Mouse (Mus musculus): ENCODE results near the gene Tub. TPM values are rescaled to one million over a fixed set of nuclear protein-coding genes. Genes with fewer than 3 reads are reported as not detected.

The Tub gene
- polyA plus RNA-seq, 1 experiment from 2014 or later: 37.6 TPM

- H3K27ac ChIP-seq (replicated peaks): no peak overlapping the region
- no peak overlapping the region for H3K4me2 ChIP-seq
- no peaks in the 10 kb centered on the region for H3K9me3 ChIP-seq (replicated peaks)
- no peak overlapping the region for H3K9ac ChIP-seq (replicated peaks)
- H3K27me3 ChIP-seq (replicated peaks): peaks cover 21% of the 10 kb centered on the region
- peaks cover 26% of the 10 kb centered on the region for H3K4me1 ChIP-seq
- no peak overlapping the region for H3K4me3 ChIP-seq (replicated peaks)
- peaks cover 15% of the 10 kb centered on the region for H3K36me3 ChIP-seq
- ATAC-seq (ENCODE audit: low FRiP score): no peak
Measured at GRCm38 (mm10) chr7:108948611-108949010, 1.5 kb upstream of the Tub start.

GRCm38 (mm10) chr7:108949301-108949700 lies 837 bp upstream of the Tub start:
- Histone ChIP-seq H3K9ac (replicated peaks) (no peak overlapping the region), H3K9me3 (replicated peaks) (no peaks in the 10 kb centered on the region)
- WGBS: 42% methylated on average over 2 of the region's 2 CpGs

DNA sequence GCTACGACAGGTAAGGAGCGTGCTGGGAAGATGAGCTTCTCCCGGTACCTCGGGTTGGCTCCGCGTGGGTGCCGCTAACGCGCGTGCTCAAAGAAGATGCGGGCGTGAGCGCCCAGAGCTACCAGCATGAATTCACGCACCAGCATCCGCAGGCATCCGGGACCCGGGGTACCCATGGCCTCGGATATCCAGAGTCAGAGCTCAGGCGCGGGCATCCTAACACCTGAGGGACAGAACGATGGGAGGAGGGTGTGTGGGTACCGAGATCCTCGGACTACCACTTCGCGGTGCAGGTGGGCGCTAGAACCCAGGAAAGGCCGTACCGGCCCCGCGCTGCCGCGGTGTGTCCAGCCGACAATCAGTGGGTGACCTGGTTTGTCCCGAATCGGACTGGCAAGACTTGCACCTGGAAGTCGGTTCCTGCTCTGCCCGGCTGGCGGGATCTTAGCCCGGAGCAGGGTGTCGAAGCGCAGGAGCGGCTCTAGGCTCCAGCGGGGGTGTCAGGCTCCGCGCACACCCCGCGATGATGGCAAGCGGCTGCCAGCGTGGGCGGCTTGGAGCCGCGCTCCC lies 709 bp downstream of the Tub start:
- under 1% methylated on average over 52 of the region's 52 CpGs for WGBS
- Histone ChIP-seq H3K4me3 (replicated peaks) (peak overlapping the region; percentile 68), H3K4me1 (peaks cover 26% of the 10 kb centered on the region), H3K27me3 (replicated peaks) (peaks cover 21% of the 10 kb centered on the region), H3K9ac (replicated peaks) (peak overlapping the region; percentile 68), H3K36me3 (peaks cover 4% of the 10 kb centered on the region), H3K4me2 (peak overlapping the region; percentile 89), H3K27ac (replicated peaks) (peak overlapping the region; percentile 85), H3K9me3 (replicated peaks) (no peaks in the 10 kb centered on the region)
- ATAC-seq (ENCODE audit: low FRiP score): peak; percentile 86

More at GRCm38 (mm10) chr7:108949301-108949700, 837 bp upstream of the Tub start:
- H3K4me1 ChIP-seq: peaks cover 26% of the 10 kb centered on the region
- H3K36me3 ChIP-seq: peaks cover 13% of the 10 kb centered on the region
- no peak overlapping the region for H3K4me2 ChIP-seq
- ATAC-seq (ENCODE audit: low FRiP score): no peak
- no peak overlapping the region for H3K27ac ChIP-seq (replicated peaks)
- H3K27me3 ChIP-seq (replicated peaks): peaks cover 21% of the 10 kb centered on the region
- H3K4me3 ChIP-seq (replicated peaks): no peak overlapping the region

GRCm38 (mm10) chr7:108952801-108953200 lies 2.7 kb downstream of the Tub start:
- Histone ChIP-seq H3K4me2 (no peak overlapping the region), H3K27me3 (replicated peaks) (peaks cover 21% of the 10 kb centered on the region), H3K36me3 (no peaks in the 10 kb centered on the region), H3K4me1 (peaks cover 26% of the 10 kb centered on the region), H3K4me3 (replicated peaks) (no peak overlapping the region), H3K27ac (replicated peaks) (no peak overlapping the region), H3K9me3 (replicated peaks) (no peaks in the 10 kb centered on the region), H3K9ac (replicated peaks) (no peak overlapping the region)
- no peak for ATAC-seq (ENCODE audit: low FRiP score)
- WGBS: 85% methylated on average over 6 of the region's 6 CpGs

- Histone ChIP-seq H3K4me1 (peaks cover 26% of the 10 kb centered on the region), H3K9me3 (replicated peaks) (no peaks in the 10 kb centered on the region), H3K27ac (replicated peaks) (no peak overlapping the region), H3K4me2 (no peak overlapping the region), H3K4me3 (replicated peaks) (no peak overlapping the region), H3K27me3 (replicated peaks) (peaks cover 17% of the 10 kb centered on the region), H3K36me3 (no peaks in the 10 kb centered on the region), H3K9ac (replicated peaks) (no peak overlapping the region)
- no peak for ATAC-seq (ENCODE audit: low FRiP score)
- 69% methylated on average over 4 of the region's 4 CpGs for WGBS
Measured at GRCm38 (mm10) chr7:108954185-108954584, 4.0 kb downstream of the Tub start.

DNA sequence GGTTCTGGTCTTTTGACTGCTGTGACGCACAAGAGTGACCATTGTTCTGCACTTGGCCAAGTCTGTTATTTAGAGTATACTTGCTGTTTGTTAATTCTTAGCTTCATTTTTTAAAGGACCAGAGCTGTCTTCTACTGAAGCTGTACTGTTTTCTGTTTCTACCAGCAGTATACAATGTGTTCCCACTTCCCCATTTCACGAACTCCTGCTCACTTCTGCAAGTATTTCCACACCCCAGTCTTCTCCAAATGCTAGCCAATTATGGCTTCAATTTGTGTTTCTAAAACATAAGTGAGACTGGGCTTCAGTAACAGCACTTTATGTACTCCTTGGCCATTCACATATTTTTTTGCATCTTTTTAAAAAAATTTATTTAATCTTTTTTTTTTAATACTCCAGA lies 7.6 kb downstream of the Tub start:
- no peak overlapping the region for H3K4me3 ChIP-seq (replicated peaks)
- peaks cover 3% of the 10 kb centered on the region; the same call in 1 of the 2 replicates for H3K27me3 ChIP-seq (replicated peaks)
- no peaks in the 10 kb centered on the region for H3K4me1 ChIP-seq
- no peak overlapping the region for H3K4me2 ChIP-seq
- no peaks in the 10 kb centered on the region for H3K9me3 ChIP-seq (replicated peaks)
- WGBS: 76% methylated on average over 2 of the region's 2 CpGs
- H3K27ac ChIP-seq (replicated peaks): no peak overlapping the region
- no peak for ATAC-seq (ENCODE audit: low FRiP score)
- H3K9ac ChIP-seq (replicated peaks): no peak overlapping the region
- no peaks in the 10 kb centered on the region for H3K36me3 ChIP-seq

DNA sequence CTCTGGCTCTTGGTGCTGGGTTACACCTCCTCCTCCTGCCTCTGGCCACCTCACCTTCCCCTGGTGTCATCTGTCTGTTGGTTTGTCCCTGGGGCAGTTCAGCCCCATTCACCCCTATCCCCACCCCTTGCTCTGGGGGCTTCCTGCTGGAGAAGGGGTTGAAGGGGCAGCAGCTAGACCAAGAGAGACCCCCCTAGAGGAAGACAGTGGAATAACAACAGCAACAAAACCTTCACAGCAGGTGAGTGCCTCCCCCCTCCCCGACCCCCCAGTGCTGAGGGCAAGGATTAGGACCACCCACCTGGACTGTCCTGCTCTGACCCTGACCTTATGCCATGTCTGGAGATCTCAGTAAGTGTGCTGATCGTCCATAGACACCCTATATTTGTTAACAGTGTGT lies 15.8 kb downstream of the Tub start:
- Histone ChIP-seq H3K36me3 (no peaks in the 10 kb centered on the region), H3K27ac (replicated peaks) (no peak overlapping the region), H3K4me2 (no peak overlapping the region), H3K4me1 (peaks cover 7% of the 10 kb centered on the region), H3K9me3 (replicated peaks) (no peaks in the 10 kb centered on the region), H3K4me3 (replicated peaks) (no peak overlapping the region), H3K27me3 (replicated peaks) (no peaks in the 10 kb centered on the region), H3K9ac (replicated peaks) (no peak overlapping the region)
- WGBS: 36% methylated on average over 2 of the region's 2 CpGs
- ATAC-seq (ENCODE audit: low FRiP score): no peak

DNA sequence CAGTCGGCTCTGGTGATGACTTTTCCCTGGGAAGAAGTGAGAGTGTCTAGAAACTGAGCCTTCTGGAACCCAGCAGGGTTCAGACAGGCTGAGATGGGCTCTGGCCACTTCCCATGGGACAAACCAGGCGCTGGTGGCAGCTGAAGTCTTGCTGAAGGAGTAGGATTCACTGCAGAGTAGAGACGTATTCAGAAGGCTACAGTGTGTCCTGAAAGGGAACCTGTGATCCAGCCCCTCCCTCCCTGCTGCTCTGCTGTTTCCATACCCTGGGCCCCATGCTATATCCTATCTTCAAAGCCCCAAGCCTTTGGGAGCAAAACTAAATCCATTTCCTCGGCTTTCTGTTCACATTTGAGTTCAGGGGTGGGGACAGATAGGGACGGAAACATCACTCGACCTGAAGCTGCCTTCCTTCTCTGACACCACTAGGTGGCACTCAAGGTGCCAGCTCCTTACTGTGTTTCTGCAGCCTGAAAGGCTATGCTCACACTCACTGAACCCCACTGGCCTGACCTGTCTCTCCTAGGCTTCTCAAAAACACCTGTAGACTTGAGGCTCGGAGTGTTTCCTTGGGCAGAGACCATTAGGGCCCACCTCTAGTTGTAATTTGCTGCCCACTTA lies 16.7 kb downstream of the Tub start:
- Histone ChIP-seq H3K9me3 (replicated peaks) (no peaks in the 10 kb centered on the region), H3K36me3 (no peaks in the 10 kb centered on the region), H3K27ac (replicated peaks) (no peak overlapping the region), H3K9ac (replicated peaks) (no peak overlapping the region), H3K27me3 (replicated peaks) (no peaks in the 10 kb centered on the region), H3K4me2 (peak overlapping the region; percentile 25; the same call in 1 of the 2 replicates), H3K4me3 (replicated peaks) (no peak overlapping the region), H3K4me1 (peaks cover 11% of the 10 kb centered on the region)
- peak; percentile 77 for ATAC-seq (ENCODE audit: low FRiP score)
- WGBS: 24% methylated on average over 7 of the region's 7 CpGs

DNA sequence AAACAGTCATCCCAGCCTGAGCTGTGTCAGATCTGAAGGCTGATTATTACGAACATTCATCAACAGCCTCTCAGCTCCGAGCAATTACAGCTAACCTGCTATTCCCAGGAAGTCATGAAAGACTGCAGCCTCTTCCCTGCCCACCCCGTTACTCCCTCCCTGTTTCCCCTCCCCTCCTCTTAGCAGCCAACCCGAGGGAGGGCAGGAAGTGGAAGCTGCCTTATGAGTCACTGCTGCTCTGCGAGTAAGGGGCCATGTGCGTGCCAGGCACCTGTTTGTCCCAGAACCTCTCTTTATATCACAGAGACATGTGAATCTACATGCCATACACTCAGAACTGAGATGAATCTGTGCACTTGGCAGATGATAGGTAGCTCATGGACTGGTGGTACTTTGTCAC lies 18.1 kb downstream of the Tub start:
- Histone ChIP-seq H3K4me3 (replicated peaks) (no peak overlapping the region), H3K36me3 (no peaks in the 10 kb centered on the region), H3K27ac (replicated peaks) (no peak overlapping the region), H3K9ac (replicated peaks) (no peak overlapping the region), H3K4me1 (peaks cover 21% of the 10 kb centered on the region), H3K4me2 (no peak overlapping the region), H3K9me3 (replicated peaks) (no peaks in the 10 kb centered on the region), H3K27me3 (replicated peaks) (no peaks in the 10 kb centered on the region)
- 34% methylated on average over 6 of the region's 6 CpGs for WGBS
- 0 out of 2 replicates have a peak, but pooled peaks have one; percentile 6 for ATAC-seq (ENCODE audit: low FRiP score)

DNA sequence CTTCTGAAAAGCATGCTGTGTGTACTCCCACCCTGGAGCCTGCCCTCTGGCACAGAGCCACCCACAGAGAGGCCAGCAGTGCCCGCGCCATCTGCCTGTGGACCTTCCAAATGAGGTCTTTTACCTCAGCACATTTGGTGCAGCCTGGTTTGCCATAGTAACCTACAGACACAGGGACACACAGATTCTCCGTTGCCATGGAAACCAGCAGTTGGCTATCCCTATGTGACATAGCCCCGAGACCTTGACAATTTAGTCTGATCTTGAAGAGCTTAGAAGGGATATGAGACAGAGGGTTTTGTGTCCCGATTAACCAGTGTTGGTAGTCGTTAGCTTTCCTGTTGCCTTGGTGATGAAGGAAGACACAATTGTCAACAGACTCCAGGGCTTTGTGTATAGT lies 22.1 kb downstream of the Tub start:
- no peaks in the 10 kb centered on the region for H3K9me3 ChIP-seq (replicated peaks)
- H3K27ac ChIP-seq (replicated peaks): peak overlapping the region; percentile 60
- no peak overlapping the region for H3K9ac ChIP-seq (replicated peaks)
- no peaks in the 10 kb centered on the region for H3K27me3 ChIP-seq (replicated peaks)
- H3K4me2 ChIP-seq: no peak overlapping the region
- H3K36me3 ChIP-seq: no peaks in the 10 kb centered on the region
- WGBS: 24% methylated on average over 6 of the region's 6 CpGs
- H3K4me3 ChIP-seq (replicated peaks): no peak overlapping the region
- peaks cover 14% of the 10 kb centered on the region for H3K4me1 ChIP-seq
- peak; percentile 69; the same call in 1 of the 2 replicates for ATAC-seq (ENCODE audit: low FRiP score)

DNA sequence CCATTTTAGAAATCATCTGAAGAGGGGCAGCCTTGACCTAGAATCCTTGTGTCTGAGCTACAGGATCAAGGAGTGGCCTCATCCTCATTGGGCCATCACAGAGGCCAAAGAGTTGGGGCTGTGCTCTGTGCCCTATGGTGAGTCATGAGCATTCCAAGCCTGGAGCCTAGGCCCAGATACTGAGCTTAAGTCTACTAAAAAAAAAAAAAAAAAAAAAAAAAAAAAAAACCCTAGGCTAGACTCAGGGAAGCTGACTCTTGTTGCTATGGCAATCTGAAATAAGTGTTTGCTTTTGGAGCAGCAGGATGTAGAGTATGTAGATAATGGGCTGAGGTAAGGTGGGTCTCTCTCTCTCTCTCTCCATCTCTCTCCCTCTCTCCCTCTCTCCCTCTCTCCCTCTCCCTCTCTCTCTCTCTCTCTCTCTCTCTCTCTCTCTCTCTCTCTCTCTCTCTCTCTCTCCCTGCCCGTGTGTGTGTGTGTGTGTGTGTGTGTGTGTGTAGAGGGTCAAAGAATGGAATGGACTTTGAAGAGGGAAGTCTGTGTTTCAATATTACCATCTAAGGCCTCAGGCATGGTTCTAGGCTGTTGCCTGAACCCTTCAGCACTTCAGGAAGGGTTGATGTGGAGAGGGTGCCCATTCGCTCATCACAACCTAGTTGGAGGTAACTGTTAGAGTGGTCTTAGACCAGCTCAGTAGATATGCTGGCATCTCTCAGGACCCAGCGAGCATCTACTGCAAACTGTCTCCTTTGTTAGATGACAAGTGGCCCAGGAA lies 36.0 kb downstream of the Tub start:
- no peak overlapping the region for H3K9ac ChIP-seq (replicated peaks)
- H3K4me3 ChIP-seq (replicated peaks): no peak overlapping the region
- WGBS: 97% methylated on average over 2 of the region's 3 CpGs
- H3K4me1 ChIP-seq: no peaks in the 10 kb centered on the region
- no peaks in the 10 kb centered on the region for H3K27me3 ChIP-seq (replicated peaks)
- no peaks in the 10 kb centered on the region for H3K9me3 ChIP-seq (replicated peaks)
- H3K36me3 ChIP-seq: no peaks in the 10 kb centered on the region
- H3K27ac ChIP-seq (replicated peaks): no peak overlapping the region
- H3K4me2 ChIP-seq: no peak overlapping the region
- no peak for ATAC-seq (ENCODE audit: low FRiP score)

DNA sequence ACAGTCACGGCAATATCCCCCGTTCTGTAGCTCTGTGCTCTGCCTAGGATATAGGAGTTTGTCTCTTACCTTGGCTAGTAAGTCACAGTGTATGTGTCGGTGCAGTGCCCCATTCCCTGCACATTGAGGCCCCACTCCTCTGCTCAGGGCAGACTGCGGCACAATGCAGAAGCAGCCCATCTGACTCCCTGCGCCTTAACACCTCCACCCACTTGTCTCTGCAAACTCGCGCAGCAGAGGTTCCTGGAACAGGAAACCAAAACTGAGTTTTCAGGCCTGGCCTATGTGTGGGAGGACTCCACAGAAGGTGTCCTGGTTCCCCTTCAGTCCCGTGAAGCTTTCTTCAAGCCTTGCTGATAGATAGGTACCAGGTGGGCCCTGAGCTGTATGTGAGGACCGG lies 41.1 kb downstream of the Tub start:
- H3K9ac ChIP-seq (replicated peaks): no peak overlapping the region
- H3K36me3 ChIP-seq: no peaks in the 10 kb centered on the region
- 90% methylated on average over 9 of the region's 9 CpGs for WGBS
- H3K9me3 ChIP-seq (replicated peaks): no peaks in the 10 kb centered on the region
- no peak for ATAC-seq (ENCODE audit: low FRiP score)
- H3K4me3 ChIP-seq (replicated peaks): no peak overlapping the region
- H3K4me1 ChIP-seq: no peaks in the 10 kb centered on the region
- no peak overlapping the region for H3K4me2 ChIP-seq
- H3K27me3 ChIP-seq (replicated peaks): no peaks in the 10 kb centered on the region
- no peak overlapping the region for H3K27ac ChIP-seq (replicated peaks)
